Mouse (Mus musculus): ENCODE data around the gene Pmis2. TPM values are rescaled to one million over a fixed set of nuclear protein-coding genes. Genes with fewer than 3 reads are reported as not detected.

Gene Pmis2
- not detected for polyA plus RNA-seq (2017; shearing (Covaris generic))

DNA sequence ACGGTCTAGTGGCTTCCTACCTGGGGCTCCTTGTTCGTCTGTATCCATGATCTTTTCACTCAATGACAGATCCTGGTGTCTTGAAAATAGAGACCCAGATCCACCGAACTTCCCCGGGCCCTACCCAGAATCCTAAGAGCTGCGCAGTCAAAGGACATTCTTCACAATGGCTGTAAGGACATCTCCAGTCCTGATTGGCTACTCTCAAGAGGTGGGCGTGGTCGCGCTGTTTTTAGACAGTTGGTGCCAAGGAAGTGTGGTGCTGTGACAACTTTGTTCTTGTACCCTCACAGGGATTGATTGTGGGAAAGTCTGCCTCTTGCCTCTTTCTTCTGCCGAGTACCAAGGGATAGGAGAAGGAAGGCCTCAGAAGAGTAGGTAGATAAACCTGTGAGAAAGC is at the start of gene Pmis2:
Pmis2 (minus strand) TSS at position 126 of the 400 bp plus-strand sequence.

DNA sequence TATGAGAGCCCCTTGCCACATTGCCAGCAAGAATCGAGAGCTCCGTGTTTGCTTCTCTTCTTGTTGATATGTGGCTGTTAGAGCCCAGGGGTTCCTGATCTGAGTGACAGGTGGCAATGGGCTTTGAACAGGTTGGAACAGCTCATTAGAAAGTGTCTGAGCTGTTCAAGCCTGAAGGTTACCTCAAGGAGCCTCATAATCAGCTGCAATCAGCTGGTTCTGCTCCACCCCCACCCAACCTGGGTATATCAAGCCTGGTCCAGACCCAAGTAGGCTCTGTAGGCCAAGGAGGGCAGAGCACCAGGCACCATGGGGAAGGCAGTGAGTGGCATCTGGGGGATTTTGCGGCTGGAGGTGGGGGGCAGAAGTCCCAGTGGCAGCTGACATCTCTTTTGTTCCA is 40.5 kb upstream of the Pmis2 start, which contains the start of gene Atp4a:
Atp4a (plus strand) TSS at position 268 of the 400 bp plus-strand sequence.

DNA sequence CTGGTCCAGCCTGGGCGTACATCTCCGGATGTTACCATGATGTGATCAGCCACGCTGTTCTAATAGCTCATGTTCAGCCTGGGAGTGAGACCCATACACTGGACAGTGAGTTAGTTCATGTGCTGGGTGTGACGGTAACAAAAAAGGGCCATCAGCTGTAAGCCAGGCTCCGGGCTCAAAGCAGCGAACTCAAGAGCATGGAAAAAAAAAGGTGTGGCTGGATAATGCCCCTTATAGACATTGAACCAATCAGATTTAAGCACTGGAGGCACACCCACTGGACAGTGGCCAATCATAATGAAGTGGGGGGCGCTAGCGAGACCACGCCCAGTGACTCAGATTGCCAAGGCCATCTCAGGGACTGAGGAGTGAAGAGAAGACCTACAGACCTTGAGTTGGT is 27.2 kb upstream of the Pmis2 start, which contains the start of gene 2200002J24Rik:
2200002J24Rik (plus strand) TSS at position 338 of the 400 bp plus-strand sequence.

DNA sequence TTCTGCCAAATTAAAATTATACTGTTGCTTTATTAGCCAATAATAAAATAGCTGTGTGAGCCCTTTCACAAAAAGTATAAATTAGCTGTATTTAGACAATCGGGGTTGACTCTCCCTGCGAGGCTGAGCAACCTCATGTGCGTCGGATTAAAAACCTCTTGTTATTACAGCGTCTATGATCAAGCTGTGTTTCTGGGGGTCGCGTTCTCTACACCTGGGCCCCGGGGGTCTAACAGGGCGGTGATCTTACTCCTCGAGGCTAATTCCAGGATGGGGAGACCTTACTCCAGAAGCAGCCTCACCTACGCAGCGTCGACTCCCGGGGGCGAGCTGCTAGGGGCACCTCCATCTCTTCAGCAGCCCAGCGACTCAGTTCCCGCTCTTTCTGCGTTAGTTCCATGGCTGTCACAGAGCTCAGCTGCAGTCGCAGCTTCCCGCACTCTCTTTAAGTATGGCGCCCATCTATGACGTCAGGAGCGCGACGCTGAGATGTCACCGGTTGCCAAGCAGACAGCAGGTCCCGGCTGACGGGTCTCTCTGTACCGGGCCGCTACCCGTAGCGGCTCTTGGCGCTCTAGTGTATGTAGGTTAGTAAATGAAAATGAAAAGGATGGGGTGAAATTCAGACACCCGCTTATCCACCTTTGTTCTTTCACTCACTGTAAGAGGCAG is 6.7 kb downstream of the Pmis2 start, which contains the start of gene Haus5:
Haus5 (minus strand) TSS at position 466 of the 672 bp plus-strand sequence.

DNA sequence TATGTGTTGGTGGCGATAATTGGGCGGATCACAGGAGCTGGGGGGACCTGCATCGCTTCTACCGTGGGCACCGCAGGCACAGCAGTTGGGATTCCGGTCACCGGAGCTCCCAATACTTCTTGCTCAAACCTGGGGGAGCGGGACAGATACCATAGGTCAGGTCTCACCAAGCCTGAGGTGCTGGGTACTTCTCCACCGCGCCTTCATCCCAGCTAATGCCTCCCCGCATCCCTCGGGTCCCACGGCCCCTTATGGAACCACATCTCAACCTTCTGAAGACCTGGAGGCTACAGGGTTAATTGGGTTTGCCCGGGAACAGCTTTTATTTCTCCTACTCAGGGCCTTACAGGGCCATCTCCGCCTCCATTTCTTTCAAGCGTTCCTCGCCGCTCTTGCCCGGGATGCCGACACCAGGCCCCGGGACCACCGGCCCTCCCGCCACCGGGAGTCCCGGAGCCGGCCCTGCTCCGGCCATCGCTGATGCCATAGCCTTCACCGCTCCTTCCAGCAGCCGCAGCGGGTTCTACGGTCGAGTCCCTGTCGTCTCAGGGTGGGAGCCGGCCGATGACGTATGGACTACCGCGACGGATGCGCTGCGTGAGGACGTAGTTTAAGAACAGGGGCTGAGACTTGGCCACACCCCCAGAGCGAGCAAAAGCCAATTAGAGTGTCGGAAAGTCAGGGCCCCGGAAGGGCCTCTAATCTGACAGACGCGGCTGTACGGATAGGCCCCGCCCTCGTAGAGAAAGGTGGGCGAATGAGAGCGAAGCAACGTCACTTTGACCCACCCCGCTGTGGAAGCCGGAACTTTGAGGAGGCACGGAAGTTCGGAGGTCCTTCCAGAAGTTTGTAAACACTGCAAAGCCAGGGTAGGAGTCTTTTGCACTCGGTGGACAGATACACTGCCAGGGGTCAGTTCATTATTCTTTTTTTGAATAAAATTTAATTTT is 21.5 kb downstream of the Pmis2 start, which contains the start of gene Rbm42:
Rbm42 (minus strand) TSS at position 727 of the 950 bp plus-strand sequence.

DNA sequence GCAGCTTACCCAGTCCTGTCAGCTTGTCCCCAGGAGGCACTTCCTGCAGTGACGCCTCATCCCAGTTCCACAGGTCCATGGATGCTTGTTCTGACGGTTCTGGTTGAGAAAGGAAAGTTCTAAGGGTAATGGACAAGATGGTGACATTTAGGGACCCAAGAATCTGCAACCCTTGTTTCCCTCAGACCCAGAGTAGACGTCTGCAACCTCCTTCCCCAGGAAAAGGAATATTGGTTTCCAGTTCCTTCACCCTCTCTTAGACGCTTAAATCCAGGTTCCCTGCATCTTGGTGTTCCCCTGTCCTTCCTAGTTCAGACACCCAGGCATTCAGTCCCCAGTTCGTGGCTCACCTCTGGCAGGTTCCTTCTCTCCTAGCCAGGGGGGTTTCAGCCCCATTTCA is 35.7 kb downstream of the Pmis2 start, which contains the start of gene Etv2:
Etv2 (minus strand) TSS at position 101 of the 400 bp plus-strand sequence.

DNA sequence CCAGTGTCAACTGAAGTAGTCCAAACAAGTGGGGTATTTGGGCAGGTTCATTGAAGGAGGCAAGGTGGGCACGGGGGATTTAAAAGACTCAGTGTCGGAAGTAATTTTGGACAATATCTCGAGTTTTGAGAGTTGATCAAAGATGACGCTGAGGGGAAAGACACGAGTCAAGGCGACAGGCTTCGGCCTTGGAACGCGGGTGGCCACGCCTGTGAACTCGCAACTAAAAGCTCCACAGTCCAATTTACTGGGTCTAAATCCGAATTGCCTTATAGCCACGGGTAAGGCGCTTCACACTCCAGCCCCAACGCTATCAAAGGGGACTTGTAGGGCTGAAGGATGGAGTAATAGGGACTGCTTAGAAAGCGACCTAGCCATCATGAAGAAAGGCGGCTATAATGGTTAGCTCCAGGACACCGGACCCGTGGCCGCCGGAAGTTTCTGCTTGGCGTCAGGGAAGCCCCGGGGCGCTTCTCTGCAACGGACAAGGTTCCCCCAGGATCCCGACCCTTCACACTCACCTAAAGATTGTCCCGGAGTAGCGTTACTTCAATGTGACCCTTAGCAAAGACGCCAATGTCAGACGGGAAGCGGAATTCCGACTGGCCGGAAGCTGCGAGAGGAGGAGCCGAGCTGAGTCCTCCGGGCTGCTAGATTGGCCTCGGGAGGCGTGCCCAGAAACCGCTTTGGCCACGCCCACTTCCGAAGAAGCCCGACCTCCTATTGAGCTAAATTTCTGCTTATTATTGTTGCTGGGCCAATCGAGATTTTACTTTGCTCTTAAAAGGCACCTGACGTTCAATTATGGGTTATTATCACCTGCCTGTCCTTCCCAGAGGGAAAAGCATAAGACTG is 45.6 kb downstream of the Pmis2 start, which contains the start of gene Cox6b1:
Cox6b1 (minus strand) TSS at position 622 of the 855 bp plus-strand sequence.

Other genes with a start within 250 kb of the Pmis2 start
- gene Nfkbid, start 249.9 kb downstream of the Pmis2 start, polyA plus RNA-seq (2017; shearing (Covaris generic)) = 888 TPM
- 24.5 TPM for gene Aplp1, start 226.1 kb downstream of the Pmis2 start, polyA plus RNA-seq (2017; shearing (Covaris generic))
- gene Kirrel2, start 213.9 kb downstream of the Pmis2 start, polyA plus RNA-seq (2017; shearing (Covaris generic)) = not detected
- 0.22 TPM for gene Nphs1, start 213.3 kb downstream of the Pmis2 start, polyA plus RNA-seq (2017; shearing (Covaris generic))
- not detected for gene Prodh2, start 178.0 kb downstream of the Pmis2 start, polyA plus RNA-seq (2017; shearing (Covaris generic))
- 1.1 TPM for gene Arhgap33, start 136.5 kb downstream of the Pmis2 start, polyA plus RNA-seq (2017; shearing (Covaris generic))
- gene Hspb6, start 119.4 kb downstream of the Pmis2 start, polyA plus RNA-seq (2017; shearing (Covaris generic)) = 5.0 TPM
- 2.2 TPM for gene Proser3, start 119.3 kb downstream of the Pmis2 start, polyA plus RNA-seq (2017; shearing (Covaris generic))
- 49.3 TPM for gene Lin37, start 111.8 kb downstream of the Pmis2 start, polyA plus RNA-seq (2017; shearing (Covaris generic))
- gene U2af1l4, start 108.3 kb downstream of the Pmis2 start, polyA plus RNA-seq (2017; shearing (Covaris generic)) = 90.7 TPM
- 54.0 TPM for gene Gm49396, start 108.3 kb downstream of the Pmis2 start, polyA plus RNA-seq (2017; shearing (Covaris generic))
- gene Psenen, start 108.0 kb downstream of the Pmis2 start, polyA plus RNA-seq (2017; shearing (Covaris generic)) = 150 TPM
- 67.5 TPM for gene Igflr1, start 106.2 kb downstream of the Pmis2 start, polyA plus RNA-seq (2017; shearing (Covaris generic))
- 11.1 TPM for gene Kmt2b, start 82.9 kb downstream of the Pmis2 start, polyA plus RNA-seq (2017; shearing (Covaris generic))
- 16.9 TPM for gene Zbtb32, start 72.7 kb downstream of the Pmis2 start, polyA plus RNA-seq (2017; shearing (Covaris generic))
- 0.62 TPM for gene Upk1a, start 58.8 kb downstream of the Pmis2 start, polyA plus RNA-seq (2017; shearing (Covaris generic))
- gene Cox6b1, start 45.5 kb downstream of the Pmis2 start, polyA plus RNA-seq (2017; shearing (Covaris generic)) = 445 TPM
- not detected for gene Etv2, start 35.8 kb downstream of the Pmis2 start, polyA plus RNA-seq (2017; shearing (Covaris generic))
- 238 TPM for gene Rbm42, start 21.3 kb downstream of the Pmis2 start, polyA plus RNA-seq (2017; shearing (Covaris generic))
- 47.1 TPM for gene Haus5, start 6.6 kb downstream of the Pmis2 start, polyA plus RNA-seq (2017; shearing (Covaris generic))
- not detected for gene 2200002J24Rik, start 27.3 kb upstream of the Pmis2 start, polyA plus RNA-seq (2017; shearing (Covaris generic))
- gene Atp4a, start 40.6 kb upstream of the Pmis2 start, polyA plus RNA-seq (2017; shearing (Covaris generic)) = not detected
- 66.4 TPM for gene Tmem147, start 57.9 kb upstream of the Pmis2 start, polyA plus RNA-seq (2017; shearing (Covaris generic))
- gene Gapdhs, start 72.1 kb upstream of the Pmis2 start, polyA plus RNA-seq (2017; shearing (Covaris generic)) = 1.1 TPM
- 1.2 TPM for gene Sbsn, start 79.9 kb upstream of the Pmis2 start, polyA plus RNA-seq (2017; shearing (Covaris generic))
- not detected for gene Dmkn, start 92.2 kb upstream of the Pmis2 start, polyA plus RNA-seq (2017; shearing (Covaris generic))
- not detected for gene Krtdap, start 116.3 kb upstream of the Pmis2 start, polyA plus RNA-seq (2017; shearing (Covaris generic))
- gene Ffar2, start 152.2 kb upstream of the Pmis2 start, polyA plus RNA-seq (2017; shearing (Covaris generic)) = 0.27 TPM
- gene Ffar3, start 184.6 kb upstream of the Pmis2 start, polyA plus RNA-seq (2017; shearing (Covaris generic)) = not detected
- not detected for gene Ffar1, start 190.0 kb upstream of the Pmis2 start, polyA plus RNA-seq (2017; shearing (Covaris generic))
- gene Cd22, start 208.7 kb upstream of the Pmis2 start, polyA plus RNA-seq (2017; shearing (Covaris generic)) = 26.8 TPM
- 0.26 TPM for gene Mag, start 243.3 kb upstream of the Pmis2 start, polyA plus RNA-seq (2017; shearing (Covaris generic))

Measured in effector memory CD4-positive, alpha-beta T cell, adult 7 months (primary cell).